In the genomic region with DNA sequence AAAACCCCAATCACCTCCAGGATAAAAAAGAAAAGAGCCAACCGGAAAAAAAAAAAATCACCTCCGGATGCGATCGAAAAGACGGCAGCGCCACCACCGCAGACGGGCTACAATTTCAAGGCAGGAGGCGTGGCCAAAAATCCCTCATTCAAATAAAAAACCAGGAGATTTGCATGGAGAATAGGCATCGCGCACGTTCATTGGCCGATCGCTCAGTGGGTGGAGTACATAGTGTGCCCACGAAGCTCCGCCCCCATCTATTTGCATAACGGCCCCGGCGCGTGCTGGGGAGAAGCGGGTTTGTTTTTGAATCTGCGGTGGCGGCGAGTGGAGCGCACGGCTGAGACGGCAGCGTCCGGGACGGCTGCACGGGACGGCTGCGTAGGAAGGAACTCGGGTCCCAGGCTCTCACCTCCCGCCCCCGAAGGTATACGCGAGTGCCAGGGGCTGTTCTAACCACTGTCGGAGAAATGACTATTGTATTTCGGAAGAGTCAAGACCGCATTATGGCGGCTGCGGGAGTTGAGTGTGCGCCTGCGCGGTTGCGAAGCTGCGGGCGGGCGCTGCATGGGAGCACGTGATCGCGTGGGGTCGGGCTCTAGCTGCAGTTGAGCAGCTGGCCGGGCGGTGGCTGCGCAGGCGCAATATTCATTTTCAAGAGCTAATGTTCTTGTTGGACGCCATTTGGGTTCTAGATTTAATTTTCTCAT, we compare ENCODE assay signal across 7 mouse cellular contexts. TPM values are rescaled to one million over a fixed set of nuclear protein-coding genes. Genes with fewer than 3 reads are reported as not detected.
DNase-seq lines count a peak whose midpoint lies in the region; ATAC-seq and TF ChIP-seq lines count a peak whose summit lies in the region.

No protein-coding gene starts in this region.

- peaks cover 3% of the 10 kb centered on the region; the same call in 1 of the 2 replicates for H3K4me1 ChIP-seq in bone marrow, adult 2 months (ENCODE audit: control insufficient read depth, insufficient read depth, low read length)
- H3K4me1 ChIP-seq in embryonic facial prominence, embryonic 14.5 days (ENCODE audit: control insufficient read depth, insufficient read depth, low read length) = no peaks in the 10 kb centered on the region; the same call in 1 of the 2 replicates
- peaks cover 6% of the 10 kb centered on the region for H3K4me1 ChIP-seq in heart, adult 2 months (ENCODE audit: control insufficient read depth, insufficient read depth, low read length)
- peaks cover 4% of the 10 kb centered on the region for H3K4me1 ChIP-seq in kidney, adult 2 months (ENCODE audit: control insufficient read depth, insufficient read depth, low read length)
- H3K4me1 ChIP-seq in limb, embryonic 11.5 days (ENCODE audit: control insufficient read depth, insufficient read depth, low read length) = no peaks in the 10 kb centered on the region
- H3K4me1 ChIP-seq in midbrain, embryonic 13.5 days (replicated peaks) = peaks cover 4% of the 10 kb centered on the region; the same call in 1 of the 2 replicates
- H3K4me1 ChIP-seq in small intestine, adult 2 months (ENCODE audit: control insufficient read depth, insufficient read depth, insufficient read length, low read length) = peaks cover 11% of the 10 kb centered on the region; the same call in 1 of the 2 replicates

- peaks cover 14% of the 10 kb centered on the region for H3K9me3 ChIP-seq in embryonic facial prominence, embryonic 14.5 days (ENCODE audit: control insufficient read depth, low read length)
- 0 out of 2 replicates have a peak, but pooled peaks cover 2% of the 10 kb centered on the region for H3K9me3 ChIP-seq in limb, embryonic 11.5 days (ENCODE audit: control insufficient read depth, low read length)
- peaks cover 9% of the 10 kb centered on the region for H3K9me3 ChIP-seq in midbrain, embryonic 13.5 days

- no peaks in the 10 kb centered on the region for H3K27me3 ChIP-seq in embryonic facial prominence, embryonic 14.5 days (replicated peaks; ENCODE audit: control insufficient read depth, insufficient read depth, low read length)
- no peaks in the 10 kb centered on the region for H3K27me3 ChIP-seq in heart, adult 2 months (ENCODE audit: control insufficient read depth, insufficient read depth, low read length)
- no peaks in the 10 kb centered on the region for H3K27me3 ChIP-seq in kidney, adult 2 months (replicated peaks; ENCODE audit: control insufficient read depth, insufficient read depth, low read length)
- H3K27me3 ChIP-seq in limb, embryonic 11.5 days (ENCODE audit: control insufficient read depth, insufficient read depth, low read length) = no peaks in the 10 kb centered on the region
- no peaks in the 10 kb centered on the region for H3K27me3 ChIP-seq in midbrain, embryonic 13.5 days
- no peaks in the 10 kb centered on the region for H3K27me3 ChIP-seq in small intestine, adult 2 months (ENCODE audit: control insufficient read depth, insufficient read depth, low read length)

- H3K4me2 ChIP-seq in embryonic facial prominence, embryonic 14.5 days (ENCODE audit: low read depth, low read length) = peak overlapping the region; percentile 51
- H3K4me2 ChIP-seq in limb, embryonic 11.5 days (ENCODE audit: low read depth, severe bottlenecking) = peak overlapping the region; percentile 31
- peak overlapping the region; percentile 43 for H3K4me2 ChIP-seq in midbrain, embryonic 13.5 days (replicated peaks)

- peak overlapping the region; percentile 97 for H3K4me3 ChIP-seq in bone marrow, adult 2 months (replicated peaks; ENCODE audit: control insufficient read depth, low read depth, low read length)
- H3K4me3 ChIP-seq in embryonic facial prominence, embryonic 14.5 days (ENCODE audit: low read depth, low read length) = peak overlapping the region; percentile 64
- peak overlapping the region; percentile 75 for H3K4me3 ChIP-seq in heart, adult 2 months
- peak overlapping the region; percentile 80 for H3K4me3 ChIP-seq in kidney, adult 2 months (ENCODE audit: insufficient read depth, low read depth, low read length)
- H3K4me3 ChIP-seq in limb, embryonic 11.5 days (ENCODE audit: low read depth, low read length) = peak overlapping the region; percentile 59
- H3K4me3 ChIP-seq in midbrain, embryonic 13.5 days (replicated peaks) = peak overlapping the region; percentile 51
- peak overlapping the region; percentile 90 for H3K4me3 ChIP-seq in small intestine, adult 2 months (ENCODE audit: low read depth, low read length)

- WGBS in bone marrow, adult 2 months = under 1% methylated on average over 59 of the region's 59 CpGs
- under 1% methylated on average over 59 of the region's 59 CpGs for WGBS in embryonic facial prominence, embryonic 14.5 days
- WGBS in heart, adult 2 months = under 1% methylated on average over 59 of the region's 59 CpGs
- under 1% methylated on average over 59 of the region's 59 CpGs for WGBS in kidney, adult 2 months
- WGBS in limb, embryonic 11.5 days = under 1% methylated on average over 59 of the region's 59 CpGs
- WGBS in midbrain, embryonic 13.5 days = under 1% methylated on average over 59 of the region's 59 CpGs
- WGBS in small intestine, adult 2 months = under 1% methylated on average over 59 of the region's 59 CpGs

- peak; percentile 98 for ATAC-seq in embryonic facial prominence, embryonic 14.5 days (ENCODE audit: low read depth)
- peak; percentile 97 for ATAC-seq in limb, embryonic 11.5 days (ENCODE audit: insufficient number of reproducible peaks, low FRiP score, low TSS enrichment, low read depth)
- ATAC-seq in midbrain, embryonic 13.5 days = peak; percentile 98

- peak; percentile 100 for DNase-seq in embryonic facial prominence, embryonic 14.5 days (ENCODE audit: low spot score)
- peak; percentile 93 to 97 for DNase-seq in heart, adult 2 months
- DNase-seq in kidney, adult 2 months = peak; percentile 99
- peak; percentile 94 for DNase-seq in limb, embryonic 11.5 days (ENCODE audit: low spot score)

- TF ChIP-seq EP300 in heart, adult 2 months (IDR thresholded peaks at IDR 0.05; ENCODE audit: insufficient read depth, low read depth, low read length) = peak; percentile 61

- H3K79me2 ChIP-seq in heart, adult 2 months (replicated peaks; ENCODE audit: control insufficient read depth, insufficient read depth, low read length) = no peaks in the 10 kb centered on the region; the same call in none of the 2 replicates

- intact Hi-C loops in heart, adult 2 months (cut with DNase I) = loop anchor here (1.0 to 2.0 kb wide), 4 partner anchors 14 to 96 kb away; no protein-coding TSS in a partner anchor

- 0 out of 2 replicates have a peak, but pooled peaks have one; percentile 14 for TF ChIP-seq CTCF in bone marrow, adult 2 months (IDR thresholded peaks at IDR 0.05; ENCODE audit: control insufficient read depth, insufficient read depth, low read length)
- peak; percentile 65 for TF ChIP-seq CTCF in heart, adult 2 months (IDR thresholded peaks at IDR 0.05)
- peak; percentile 46 for TF ChIP-seq CTCF in kidney, adult 2 months (conservative IDR thresholded peaks at IDR 0.05; ENCODE audit: insufficient read depth, insufficient read length, low read depth, low read length)
- peak; percentile 54; the same call in 1 of the 2 replicates for TF ChIP-seq CTCF in small intestine, adult 2 months (IDR thresholded peaks at IDR 0.05; ENCODE audit: extremely low read depth, insufficient read length, insufficient replicate concordance, low read depth, low read length)

- H3K9ac ChIP-seq in embryonic facial prominence, embryonic 14.5 days (ENCODE audit: low read depth, low read length) = peak overlapping the region; percentile 81
- peak overlapping the region; percentile 76 for H3K9ac ChIP-seq in heart, adult 2 months (ENCODE audit: low read depth, low read length)
- peak overlapping the region; percentile 68 for H3K9ac ChIP-seq in limb, embryonic 11.5 days (ENCODE audit: low read length)
- H3K9ac ChIP-seq in midbrain, embryonic 13.5 days (replicated peaks) = peak overlapping the region; percentile 65

- H3K36me3 ChIP-seq in embryonic facial prominence, embryonic 14.5 days (ENCODE audit: control insufficient read depth, insufficient read depth, low read length) = peaks cover 18% of the 10 kb centered on the region
- H3K36me3 ChIP-seq in heart, adult 2 months (ENCODE audit: control insufficient read depth, insufficient read depth, low read length) = peaks cover 6% of the 10 kb centered on the region; the same call in 1 of the 2 replicates
- no peaks in the 10 kb centered on the region for H3K36me3 ChIP-seq in kidney, adult 2 months (ENCODE audit: control insufficient read depth, insufficient read depth, low read length)
- H3K36me3 ChIP-seq in limb, embryonic 11.5 days (ENCODE audit: control insufficient read depth, insufficient read depth, low read length) = no peaks in the 10 kb centered on the region; the same call in 1 of the 2 replicates
- peaks cover 12% of the 10 kb centered on the region for H3K36me3 ChIP-seq in midbrain, embryonic 13.5 days
- peaks cover 5% of the 10 kb centered on the region for H3K36me3 ChIP-seq in small intestine, adult 2 months (ENCODE audit: control insufficient read depth, insufficient read depth, low read length)

- peak overlapping the region; percentile 100 for H3K27ac ChIP-seq in bone marrow, adult 2 months (ENCODE audit: control insufficient read depth, insufficient read depth, low read depth, low read length, poor library complexity)
- H3K27ac ChIP-seq in embryonic facial prominence, embryonic 14.5 days (replicated peaks; ENCODE audit: low read depth, low read length) = peak overlapping the region; percentile 99
- peak overlapping the region; percentile 99 for H3K27ac ChIP-seq in heart, adult 2 months
- H3K27ac ChIP-seq in kidney, adult 2 months (ENCODE audit: insufficient read depth, low read depth, low read length) = peak overlapping the region; percentile 96
- H3K27ac ChIP-seq in limb, embryonic 11.5 days (replicated peaks; ENCODE audit: low read depth, low read length) = peak overlapping the region; percentile 90
- peak overlapping the region; percentile 94 for H3K27ac ChIP-seq in midbrain, embryonic 13.5 days
- peak overlapping the region; percentile 99 for H3K27ac ChIP-seq in small intestine, adult 2 months (ENCODE audit: insufficient read depth, low read depth, low read length)

- TF ChIP-seq POLR2A in bone marrow, adult 2 months (IDR thresholded peaks at IDR 0.05; ENCODE audit: borderline replicate concordance, control insufficient read depth, low read depth, low read length) = peak; percentile 91
- TF ChIP-seq POLR2A in heart, adult 2 months (IDR thresholded peaks at IDR 0.05; ENCODE audit: insufficient read depth, low read depth, low read length) = peak; percentile 95
- TF ChIP-seq POLR2A in kidney, adult 2 months (IDR thresholded peaks at IDR 0.05; ENCODE audit: low read depth, low read length) = peak; percentile 74
- peak; percentile 53; the same call in 1 of the 2 replicates for TF ChIP-seq POLR2A in small intestine, adult 2 months (IDR thresholded peaks at IDR 0.05; ENCODE audit: low read depth, low read length)

RNA-seq across cellular contexts. Expression of a gene that starts 12.7 kb away (rescaled TPM):
- polyA plus RNA-seq in bone marrow, adult 2 months (2011; ENCODE audit: insufficient read depth, insufficient read length, low replicate concordance, missing spikeins) = 39.2 and 53.1 TPM in 2 replicates
- 33.5 and 33.9 TPM in 2 replicates for polyA plus RNA-seq in embryonic facial prominence, embryonic 14.5 days (2014; fragmentation: Nextera tagmentation; extraction: Ambion mirVana)
- 10 to 100 TPM; 73.1 to 88.0 TPM for total RNA-seq in heart, adult 2 months (2021)
- 21.4 and 31.7 TPM in 2 replicates for polyA plus RNA-seq in heart, adult 2 months (2012; rRNA removed)
- 13.4 and 13.9 TPM in 2 replicates for polyA plus RNA-seq in kidney, adult 2 months (2012; rRNA removed)
- polyA plus RNA-seq in limb, embryonic 11.5 days (2014; fragmentation: Nextera tagmentation; extraction: Ambion mirVana) = 49.8 and 60.1 TPM in 2 replicates
- 48.5 and 49.9 TPM in 2 replicates for polyA plus RNA-seq in midbrain, embryonic 13.5 days (2015; fragmentation: Nextera tagmentation; extraction: Ambion mirVana)
- polyA plus RNA-seq in small intestine, adult 2 months (2012; rRNA removed) = 9.4 and 19.0 TPM in 2 replicates

Comparison
In these comparisons a context has a peak if more than half of its experiments do, and no peak if none do; other contexts are left out.
1. Peak in every context shown above with its lines: DNase-seq, ATAC-seq, H3K4me3 ChIP-seq and H3K27ac ChIP-seq.
2. CTCF ChIP-seq: peak in every context shown above with its lines; median percentile 65 in heart, adult 2 months; 54 in small intestine, adult 2 months; 46 in kidney, adult 2 months; 14 in bone marrow, adult 2 months.